ENCODE assay signal across 8 mouse cellular contexts in genomic region chr2:94470738-94471499, GRCm38 (mm10). TPM values are rescaled to one million over a fixed set of nuclear protein-coding genes. Genes with fewer than 3 reads are reported as not detected.
DNase-seq lines count a peak whose midpoint lies in the region; ATAC-seq and TF ChIP-seq lines count a peak whose summit lies in the region.

No protein-coding gene starts in this region.

- H3K27ac ChIP-seq in kidney, adult 2 months (ENCODE audit: insufficient read depth, low read depth, low read length) = no peak overlapping the region
- no peak overlapping the region for H3K27ac ChIP-seq in limb, embryonic 11.5 days (replicated peaks; ENCODE audit: low read depth, low read length)

- H3K4me1 ChIP-seq in kidney, adult 2 months (ENCODE audit: control insufficient read depth, insufficient read depth, low read length) = no peaks in the 10 kb centered on the region
- H3K4me1 ChIP-seq in limb, embryonic 11.5 days (ENCODE audit: control insufficient read depth, insufficient read depth, low read length) = no peaks in the 10 kb centered on the region

- TF ChIP-seq POLR2A in kidney, adult 2 months (IDR thresholded peaks at IDR 0.05; ENCODE audit: low read depth, low read length) = no peak

- no peaks in the 10 kb centered on the region for H3K27me3 ChIP-seq in kidney, adult 2 months (replicated peaks; ENCODE audit: control insufficient read depth, insufficient read depth, low read length)
- H3K27me3 ChIP-seq in limb, embryonic 11.5 days (ENCODE audit: control insufficient read depth, insufficient read depth, low read length) = no peaks in the 10 kb centered on the region

- no peak overlapping the region for H3K9ac ChIP-seq in limb, embryonic 11.5 days (ENCODE audit: low read length)

- H3K4me3 ChIP-seq in kidney, adult 2 months (ENCODE audit: insufficient read depth, low read depth, low read length) = no peak overlapping the region
- H3K4me3 ChIP-seq in limb, embryonic 11.5 days (ENCODE audit: low read depth, low read length) = no peak overlapping the region

- peak; percentile 67; the same call in 1 of the 2 replicates for ATAC-seq in limb, embryonic 11.5 days (ENCODE audit: insufficient number of reproducible peaks, low FRiP score, low TSS enrichment, low read depth)
- ATAC-seq in monocyte, adult 5-6 weeks (replicated peaks; ENCODE audit: insufficient number of reproducible peaks, low FRiP score, low TSS enrichment, poor library complexity, severe bottlenecking) = 0 out of 2 replicates have a peak, but pooled peaks have one; percentile 34

- H3K9me3 ChIP-seq in limb, embryonic 11.5 days (ENCODE audit: control insufficient read depth, low read length) = no peaks in the 10 kb centered on the region

- WGBS in kidney, adult 2 months = 26% methylated on average over 15 of the region's 15 CpGs
- 36% methylated on average over 15 of the region's 15 CpGs for WGBS in limb, embryonic 11.5 days

- peak; percentile 88 for TF ChIP-seq CTCF in kidney, adult 2 months (conservative IDR thresholded peaks at IDR 0.05; ENCODE audit: insufficient read depth, insufficient read length, low read depth, low read length)

- DNase-seq in 3T3-L1 (ENCODE audit: low read depth, low spot score) = peak; percentile 90
- peak; percentile 67 for DNase-seq in Muller cell, postnatal 12 days (ENCODE audit: inconsistent ontology term)
- DNase-seq in cerebellum, adult 9-10 months = peak; percentile 78
- peak; percentile 67 to 81 for DNase-seq in frontal cortex, postnatal 36 days (ENCODE audit: low spot score in 2 of 2)
- peak; percentile 43 for DNase-seq in kidney, adult 2 months
- peak; percentile 84 for DNase-seq in limb, embryonic 11.5 days (ENCODE audit: low spot score)
- peak; percentile 72 for DNase-seq in testis, postnatal 10 days (ENCODE audit: low spot score)

- H3K4me2 ChIP-seq in limb, embryonic 11.5 days (ENCODE audit: low read depth, severe bottlenecking) = no peak overlapping the region

- H3K36me3 ChIP-seq in kidney, adult 2 months (ENCODE audit: control insufficient read depth, insufficient read depth, low read length) = no peaks in the 10 kb centered on the region
- H3K36me3 ChIP-seq in limb, embryonic 11.5 days (ENCODE audit: control insufficient read depth, insufficient read depth, low read length) = no peaks in the 10 kb centered on the region

RNA-seq across cellular contexts. Expression of gene Api5, which starts 33.0 kb away (rescaled TPM):
- 19.5 and 24.2 TPM in 2 replicates for polyA plus RNA-seq in kidney, adult 2 months (2012; rRNA removed)
- polyA plus RNA-seq in limb, embryonic 11.5 days (2014; fragmentation: Nextera tagmentation; extraction: Ambion mirVana) = 219 and 232 TPM in 2 replicates
- total RNA-seq in monocyte, adult 5-6 weeks (2017) = 147 to 181 TPM (median 151 TPM) in 3 replicates
